Mouse (Mus musculus) neural tube, embryonic 12.5 days (tissue): Measurements from ENCODE around the gene Sfxn4. TPM values are rescaled to one million over a fixed set of nuclear protein-coding genes. Genes with fewer than 3 reads are reported as not detected.

Experiments used
- ATAC-seq: fragments of 200-750 bp; cut with Nextera tagmentation; 2 replicates; pipeline ENCODE4 v1.8.0; 2017; ENCODE audit warnings: low read depth, mild to moderate bottlenecking, moderate TSS enrichment, moderate library complexity; ENCODE audit not compliant: low FRiP score
- H3K27ac ChIP-seq: fragments of 300-500 bp; sonication (generic); 2 replicates; pipeline ENCODE4 v1.5.1; 2016
- H3K27me3 ChIP-seq: fragments of 300-500 bp; sonication (generic); replicated peaks from 2 replicates; pipeline ENCODE4 v1.6.1; 2016; ENCODE audit warnings: mild to moderate bottlenecking
- H3K36me3 ChIP-seq: fragments of 300-500 bp; sonication (generic); 2 replicates; pipeline ENCODE4 v1.6.1; 2016; ENCODE audit warnings: mild to moderate bottlenecking
- H3K4me1 ChIP-seq: fragments of 300-500 bp; sonication (generic); 2 replicates; pipeline ENCODE4 v1.6.1; 2016
- H3K4me2 ChIP-seq: fragments of 300-500 bp; sonication (generic); replicated peaks from 2 replicates; pipeline ENCODE4 v1.6.1; 2016; ENCODE audit warnings: mild to moderate bottlenecking
- H3K4me3 ChIP-seq: fragments of 300-500 bp; sonication (generic); 2 replicates; pipeline ENCODE4 v1.5.1; 2016
- H3K9ac ChIP-seq: fragments of 300-500 bp; sonication (generic); 2 replicates; pipeline ENCODE4 v1.6.1; 2016; ENCODE audit warnings: mild to moderate bottlenecking
- H3K9me3 ChIP-seq: fragments of 300-500 bp; sonication (generic); 2 replicates; pipeline ENCODE4 v1.6.1; 2016; ENCODE audit warnings: mild to moderate bottlenecking
- WGBS: fragments of 180-500 bp; shearing (Covaris S2); methylation state at CpG from one replicate; pipeline ENCODE4 v1.1.7; 2016; 5-methylcytosine and 5-hydroxymethylcytosine counted together
- polyA plus RNA-seq: library from polyadenylated mRNA; unstranded; fragments of >200 nt; fragmentation: Nextera tagmentation; extraction: Ambion mirVana; gene quantifications from 2 replicates; pipeline ENCODE4 v1.2.1, GENCODE M21; 2016

Gene Sfxn4
- polyA plus RNA-seq, 1 experiment from 2014 or later, result 14.2 TPM

GRCm38 (mm10) chr19:60812036-60812389 is 49.3 kb downstream of the Sfxn4 start:
- ATAC-seq, result no peak
- peak overlapping the region; percentile 68 for H3K4me3 ChIP-seq
- WGBS, result 24% methylated on average over 10 of the region's 10 CpGs
- H3K27ac ChIP-seq, result no peak overlapping the region
- peak overlapping the region; percentile 73 for H3K9ac ChIP-seq
- no peaks in the 10 kb centered on the region for H3K27me3 ChIP-seq
- no peaks in the 10 kb centered on the region for H3K9me3 ChIP-seq
- peaks cover 14% of the 10 kb centered on the region; the same call in 1 of the 2 replicates for H3K36me3 ChIP-seq
- H3K4me1 ChIP-seq, result 0 out of 2 replicates have a peak, but pooled peaks cover 4% of the 10 kb centered on the region
- H3K4me2 ChIP-seq, result peak overlapping the region; percentile 66

GRCm38 (mm10) chr19:60811098-60812035 is 49.9 kb downstream of the Sfxn4 start, which contains the start of gene Fam45a:
Gene Fam45a (plus strand): TSS chr19:60811585.
- no peak within 1 kb of the TSS for H3K27ac ChIP-seq
- ATAC-seq, result peak; percentile 100
- H3K4me2 ChIP-seq, result peak within 1 kb of the TSS; percentile 66
- H3K36me3 ChIP-seq, result peaks cover 10% of the 10 kb centered on the region; the same call in 1 of the 2 replicates
- H3K27me3 ChIP-seq, result no peaks in the 10 kb centered on the region
- peak within 1 kb of the TSS; percentile 68 for H3K4me3 ChIP-seq
- 2% methylated on average over 45 of the region's 45 CpGs for WGBS
- H3K9ac ChIP-seq, result peak within 1 kb of the TSS; percentile 73
- 0 out of 2 replicates have a peak, but pooled peaks cover 4% of the 10 kb centered on the region for H3K4me1 ChIP-seq
- H3K9me3 ChIP-seq, result no peaks in the 10 kb centered on the region

GRCm38 (mm10) chr19:60809927-60810326 is 51.4 kb downstream of the Sfxn4 start:
- no peak overlapping the region for H3K9ac ChIP-seq
- H3K4me3 ChIP-seq, result no peak overlapping the region
- no peak for ATAC-seq
- WGBS, result 92% methylated on average over 2 of the region's 2 CpGs
- 0 out of 2 replicates have a peak, but pooled peaks cover 4% of the 10 kb centered on the region for H3K4me1 ChIP-seq
- H3K27me3 ChIP-seq, result no peaks in the 10 kb centered on the region
- no peak overlapping the region for H3K4me2 ChIP-seq
- H3K27ac ChIP-seq, result no peak overlapping the region
- H3K9me3 ChIP-seq, result no peaks in the 10 kb centered on the region
- peaks cover under 1% of the 10 kb centered on the region; the same call in 1 of the 2 replicates for H3K36me3 ChIP-seq

- no peak overlapping the region for H3K4me3 ChIP-seq
- no peaks in the 10 kb centered on the region for H3K4me1 ChIP-seq
- ATAC-seq, result no peak
- H3K27ac ChIP-seq, result no peak overlapping the region
- H3K27me3 ChIP-seq, result no peaks in the 10 kb centered on the region
- 67% methylated on average over 2 of the region's 2 CpGs for WGBS
- H3K4me2 ChIP-seq, result no peak overlapping the region
- H3K9ac ChIP-seq, result no peak overlapping the region
- H3K36me3 ChIP-seq, result no peaks in the 10 kb centered on the region
- no peaks in the 10 kb centered on the region for H3K9me3 ChIP-seq
Observed at GRCm38 (mm10) chr19:60804903-60805302, 56.4 kb downstream of the Sfxn4 start.

- no peaks in the 10 kb centered on the region for H3K27me3 ChIP-seq
- no peaks in the 10 kb centered on the region for H3K4me1 ChIP-seq
- H3K36me3 ChIP-seq, result no peaks in the 10 kb centered on the region
- no peaks in the 10 kb centered on the region for H3K9me3 ChIP-seq
- H3K4me3 ChIP-seq, result no peak overlapping the region
- no peak for ATAC-seq
- 79% methylated on average over 7 of the region's 7 CpGs for WGBS
- no peak overlapping the region for H3K9ac ChIP-seq
- no peak overlapping the region for H3K4me2 ChIP-seq
- H3K27ac ChIP-seq, result no peak overlapping the region
Observed at GRCm38 (mm10) chr19:60799867-60800569, 61.3 kb downstream of the Sfxn4 start.

GRCm38 (mm10) chr19:60797415-60797814 is 63.9 kb downstream of the Sfxn4 start:
- H3K9ac ChIP-seq, result no peak overlapping the region
- no peaks in the 10 kb centered on the region for H3K27me3 ChIP-seq
- H3K27ac ChIP-seq, result no peak overlapping the region
- no peaks in the 10 kb centered on the region for H3K4me1 ChIP-seq
- 93% methylated on average over 2 of the region's 2 CpGs for WGBS
- H3K4me3 ChIP-seq, result no peak overlapping the region
- H3K36me3 ChIP-seq, result no peaks in the 10 kb centered on the region
- no peak overlapping the region for H3K4me2 ChIP-seq
- no peak for ATAC-seq
- H3K9me3 ChIP-seq, result no peaks in the 10 kb centered on the region

- ATAC-seq, result no peak
- Histone ChIP-seq H3K4me3 (no peak overlapping the region), H3K9ac (no peak overlapping the region), H3K4me2 (no peak overlapping the region), H3K36me3 (no peaks in the 10 kb centered on the region), H3K27ac (no peak overlapping the region), H3K27me3 (no peaks in the 10 kb centered on the region), H3K4me1 (no peaks in the 10 kb centered on the region), H3K9me3 (no peaks in the 10 kb centered on the region)
- 94% methylated on average over 2 of the region's 2 CpGs for WGBS
Observed at GRCm38 (mm10) chr19:60795244-60795643, 66.0 kb downstream of the Sfxn4 start.

- H3K4me2 ChIP-seq, result no peak overlapping the region
- no peak overlapping the region for H3K27ac ChIP-seq
- H3K9ac ChIP-seq, result no peak overlapping the region
- no peaks in the 10 kb centered on the region for H3K27me3 ChIP-seq
- no peak overlapping the region for H3K4me3 ChIP-seq
- peaks cover 5% of the 10 kb centered on the region for H3K4me1 ChIP-seq
- WGBS, result 90% methylated on average over 2 of the region's 2 CpGs
- no peaks in the 10 kb centered on the region for H3K36me3 ChIP-seq
- no peaks in the 10 kb centered on the region for H3K9me3 ChIP-seq
- no peak for ATAC-seq
Observed at GRCm38 (mm10) chr19:60793170-60793707, 68.0 kb downstream of the Sfxn4 start.

- Histone ChIP-seq H3K36me3 (no peaks in the 10 kb centered on the region), H3K4me1 (peaks cover 11% of the 10 kb centered on the region), H3K4me2 (peak overlapping the region; percentile 63), H3K9ac (peak overlapping the region; percentile 99), H3K4me3 (peak overlapping the region; percentile 99), H3K27me3 (no peaks in the 10 kb centered on the region), H3K27ac (peak overlapping the region; percentile 91), H3K9me3 (no peaks in the 10 kb centered on the region)
- 17% methylated on average over 9 of the region's 9 CpGs for WGBS
- peak; percentile 38; the same call in 1 of the 2 replicates for ATAC-seq
Observed at GRCm38 (mm10) chr19:60791164-60791563, 70.1 kb downstream of the Sfxn4 start.

GRCm38 (mm10) chr19:60790551-60791161 is 70.6 kb downstream of the Sfxn4 start, which contains the start of gene Eif3a:
Gene Eif3a (minus strand): TSS chr19:60790658.
- H3K9me3 ChIP-seq, result no peaks in the 10 kb centered on the region
- no peaks in the 10 kb centered on the region for H3K36me3 ChIP-seq
- ATAC-seq, result peak; percentile 96
- peak within 1 kb of the TSS; percentile 91 for H3K27ac ChIP-seq
- peak within 1 kb of the TSS; percentile 99 for H3K4me3 ChIP-seq
- no peaks in the 10 kb centered on the region for H3K27me3 ChIP-seq
- peaks cover 11% of the 10 kb centered on the region for H3K4me1 ChIP-seq
- peak within 1 kb of the TSS; percentile 63 for H3K4me2 ChIP-seq
- under 1% methylated on average over 57 of the region's 57 CpGs for WGBS
- peak within 1 kb of the TSS; percentile 99 for H3K9ac ChIP-seq

- Histone ChIP-seq H3K4me3 (peak overlapping the region; percentile 99), H3K4me1 (peaks cover 11% of the 10 kb centered on the region), H3K4me2 (peak overlapping the region; percentile 63), H3K9ac (peak overlapping the region; percentile 99), H3K9me3 (no peaks in the 10 kb centered on the region), H3K36me3 (no peaks in the 10 kb centered on the region), H3K27ac (peak overlapping the region; percentile 91), H3K27me3 (no peaks in the 10 kb centered on the region)
- WGBS, result under 1% methylated on average over 60 of the region's 60 CpGs
- ATAC-seq, result peak; percentile 67
Observed at GRCm38 (mm10) chr19:60789919-60790506, 71.3 kb downstream of the Sfxn4 start.
